Mouse (Mus musculus) brain, embryonic 14.5 days (tissue): ENCODE results near the gene 4930544D05Rik.

Experiments used
- CTCF ChIP-seq: fragments of 200-500 bp; IDR thresholded peaks from 2 replicates; pipeline ENCODE4 v1.5.1; 2012; ENCODE audit warnings: inconsistent platforms, mild to moderate bottlenecking, moderate library complexity, borderline replicate concordance; ENCODE audit not compliant: insufficient read depth, insufficient read length; ENCODE audit errors: extremely low read depth
- POLR2A ChIP-seq: fragments of 200-500 bp; IDR thresholded peaks from 2 replicates; pipeline ENCODE4 v1.6.1; 2012; ENCODE audit warnings: mild to moderate bottlenecking, inconsistent platforms, borderline replicate concordance; ENCODE audit not compliant: poor library complexity, insufficient read depth, insufficient read length, severe bottlenecking; ENCODE audit errors: extremely low read depth

DNA sequence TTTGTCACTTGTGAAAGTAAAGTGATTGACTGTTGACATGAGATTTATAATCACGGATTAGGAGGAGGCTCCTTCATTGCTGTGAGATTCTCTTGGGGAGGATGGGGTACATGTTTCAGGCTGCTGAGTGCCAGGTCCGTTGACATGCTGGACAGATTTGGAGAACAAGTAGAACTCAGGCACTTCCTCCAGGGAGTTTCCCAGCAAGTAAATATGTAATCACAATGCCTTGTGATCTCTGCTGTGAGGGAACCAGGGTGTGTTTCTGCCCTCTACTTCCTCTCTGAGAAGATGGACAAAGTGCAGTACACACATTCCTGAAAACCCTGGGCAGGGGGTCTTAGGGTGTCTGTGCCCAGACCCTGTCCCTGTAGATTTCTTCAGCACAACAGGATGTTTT is 20.0 kb upstream of the 4930544D05Rik start:
- TF ChIP-seq CTCF (no peak), POLR2A (no peak)
